Mouse (Mus musculus): Measurements from ENCODE around the gene Rbm4b. TPM values are rescaled to one million over a fixed set of nuclear protein-coding genes. Genes with fewer than 3 reads are reported as not detected.

The Rbm4b gene
- total and polyA plus RNA-seq, 3 experiments: 7.0 to 11.1 TPM; not detected in 1

DNA sequence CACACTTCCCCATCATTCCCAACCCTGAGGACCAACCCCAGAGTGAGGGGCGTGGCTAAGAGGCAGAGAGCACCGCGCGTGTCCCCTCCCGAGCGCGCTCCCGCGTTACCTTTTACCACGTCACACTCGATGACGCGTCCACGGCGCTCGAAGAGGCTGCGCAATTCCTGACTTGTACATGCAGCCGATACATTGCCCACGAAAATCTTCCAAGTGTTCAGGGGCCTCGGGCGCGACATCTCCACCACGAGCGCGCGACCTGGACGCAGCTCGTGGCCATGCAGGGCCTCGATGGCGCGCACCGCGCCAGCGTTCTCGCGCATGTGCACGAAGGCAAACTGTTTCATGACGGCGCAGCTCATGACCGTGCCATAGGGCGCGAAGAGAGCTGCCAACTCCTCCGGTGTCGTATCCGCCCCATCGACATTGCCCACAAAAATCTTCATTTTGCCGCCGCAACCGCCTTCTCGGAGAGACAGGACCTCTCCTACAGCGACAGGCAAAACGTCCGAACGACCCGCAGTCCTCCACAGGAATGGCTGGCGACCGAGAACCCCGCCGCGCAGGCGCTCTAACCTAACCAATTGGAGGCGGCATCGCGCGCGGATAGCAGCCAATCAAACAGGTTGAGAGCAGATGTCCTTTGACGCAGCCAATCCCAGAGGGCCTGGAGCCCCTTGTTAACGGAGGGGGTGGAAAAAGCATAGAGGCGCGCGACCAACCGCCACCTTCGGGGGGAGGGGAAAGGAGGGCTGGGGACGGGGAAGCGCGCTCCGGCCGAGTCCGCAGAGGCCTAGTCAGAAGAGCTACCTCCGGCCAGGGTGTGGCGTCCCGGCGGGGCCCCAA is 55.0 kb downstream of the Rbm4b start, which contains the start of the genes Gm21992 and Rbm14:
TSS of gene Gm21992 (minus strand) at position 550 of the 846 bp plus-strand sequence.
TSS of gene Rbm14 (minus strand) at position 572 of the 846 bp plus-strand sequence.
- DNase-seq (ENCODE audit: low read depth, low spot score): peak; percentile 99
- H3K27ac ChIP-seq (ENCODE audit: control insufficient read depth, low read depth, low read length): peak within 1 kb of the TSS; percentile 91
- peaks cover 54% of the 10 kb centered on the region for H3K79me2 ChIP-seq (ENCODE audit: control insufficient read depth, insufficient read depth, low read length, poor library complexity)
- H3K4me3 ChIP-seq (ENCODE audit: control insufficient read depth in 1 of 2, insufficient read depth in 1 of 2, low read depth in 2 of 2, low read length in 2 of 2): peak within 1 kb of the TSS; percentile 74 to 78
- no peaks in the 10 kb centered on the region for H3K9me3 ChIP-seq (replicated peaks; ENCODE audit: insufficient read depth, low read length)
- peaks cover 5 to 26% of the 10 kb centered on the region in 2 experiments for H3K36me3 ChIP-seq (ENCODE audit: control insufficient read depth in 1 of 2, insufficient read depth in 2 of 2, low read length in 2 of 2)
- no peaks in the 10 kb centered on the region for H3K27me3 ChIP-seq (ENCODE audit: control insufficient read depth in 1 of 2, insufficient read depth in 2 of 2, low read length in 2 of 2)
- H3K4me1 ChIP-seq (ENCODE audit: control insufficient read depth in 1 of 2, insufficient read depth in 2 of 2, low read length in 2 of 2): peaks cover 0 to 4% of the 10 kb centered on the region in 2 experiments; a peak in 2 of 4 replicates
- peak within 1 kb of the TSS; percentile 88 for H3K9ac ChIP-seq (ENCODE audit: control insufficient read depth, low read depth, low read length, poor library complexity, severe bottlenecking)
- TF ChIP-seq SIN3A (IDR thresholded peaks at IDR 0.05; ENCODE audit: low read length) (peak; percentile 75), USF2 (IDR thresholded peaks at IDR 0.05; ENCODE audit: borderline replicate concordance in 1 of 2, insufficient read depth in 1 of 2, low read depth in 1 of 2, low read length in 2 of 2) (no peak), SMC3 (IDR thresholded peaks at IDR 0.05; ENCODE audit: low read depth, low read length) (no peak), ETS1 (IDR thresholded peaks at IDR 0.05; ENCODE audit: low read depth, low read length) (peak; percentile 15; the same call in 1 of the 2 replicates), ZNF384 (IDR thresholded peaks at IDR 0.05; ENCODE audit: low read depth, low read length) (no peak), ZMIZ1 (IDR thresholded peaks at IDR 0.05; ENCODE audit: low read depth, low read length) (peak; percentile 96), MAZ (IDR thresholded peaks at IDR 0.05; ENCODE audit: low read depth, low read length) (peak; percentile 20; the same call in 1 of the 2 replicates), KAT2A (conservative IDR thresholded peaks at IDR 0.05; ENCODE audit: low read depth, low read length) (no peak; the same call in 1 of the 2 replicates), TAL1 (IDR thresholded peaks at IDR 0.05; ENCODE audit: low read length) (no peak), USF1 (IDR thresholded peaks at IDR 0.05; ENCODE audit: low read depth, low read length) (peak; percentile 35; the same call in 1 of the 2 replicates), GABPA (IDR thresholded peaks at IDR 0.05; ENCODE audit: low read depth, low read length) (no peak), TCF12 (IDR thresholded peaks at IDR 0.05; ENCODE audit: low read depth, low read length) (peak; percentile 73), BHLHE40 (IDR thresholded peaks at IDR 0.05; ENCODE audit: borderline replicate concordance, low read depth, low read length) (no peak), MAFK (IDR thresholded peaks at IDR 0.05; ENCODE audit: borderline replicate concordance, low read depth, low read length) (no peak), POLR2A (IDR thresholded peaks at IDR 0.05; ENCODE audit: control insufficient read depth in 1 of 2, insufficient read depth in 1 of 2, low read depth in 1 of 2, low read length in 2 of 2, poor library complexity in 1 of 2) (peak; percentile 96 to 100), CTCF (IDR thresholded peaks at IDR 0.05 in 2 of 3, conservative IDR thresholded peaks at IDR 0.05 in 1 of 3; ENCODE audit: control insufficient read depth in 1 of 3, insufficient read depth in 1 of 3, low read depth in 2 of 3, low read length in 3 of 3, poor library complexity in 1 of 3, severe bottlenecking in 1 of 3) (no peak), POLR2AphosphoS2 (IDR thresholded peaks at IDR 0.05; ENCODE audit: low read length) (peak; percentile 99), CHD1 (IDR thresholded peaks at IDR 0.05; ENCODE audit: low read depth, low read length) (no peak), ZKSCAN1 (IDR thresholded peaks at IDR 0.05; ENCODE audit: low read depth, low read length) (no peak), TBP (IDR thresholded peaks at IDR 0.05; ENCODE audit: low read depth, low read length) (peak; percentile 80; the same call in 1 of the 2 replicates), EP300 (IDR thresholded peaks at IDR 0.05; ENCODE audit: low read depth in 1 of 2, low read length in 2 of 2) (peak in 1 of 2 experiments; percentile 62; a peak in 2 of 4 replicates), MAX (IDR thresholded peaks at IDR 0.05; ENCODE audit: low read length) (peak; percentile 82; the same call in 1 of the 2 replicates), CHD2 (IDR thresholded peaks at IDR 0.05; ENCODE audit: low read length) (peak; percentile 54; the same call in 1 of the 2 replicates), E2F4 (IDR thresholded peaks at IDR 0.05; ENCODE audit: borderline replicate concordance, low read depth, low read length) (no peak), MXI1 (IDR thresholded peaks at IDR 0.05; ENCODE audit: low read depth, low read length) (peak; percentile 88), RAD21 (IDR thresholded peaks at IDR 0.05; ENCODE audit: low read depth, low read length) (no peak), JUND (IDR thresholded peaks at IDR 0.05; ENCODE audit: low read depth, low read length) (no peak), NELFE (IDR thresholded peaks at IDR 0.05; ENCODE audit: low read depth, low read length) (peak; percentile 100), MYB (IDR thresholded peaks at IDR 0.05; ENCODE audit: low read depth, low read length) (peak; percentile 86), GATA1 (IDR thresholded peaks at IDR 0.05; ENCODE audit: low read depth, low read length) (no peak), ZC3H11A (IDR thresholded peaks at IDR 0.05; ENCODE audit: low read depth, low read length) (no peak), RCOR1 (IDR thresholded peaks at IDR 0.05; ENCODE audit: low read depth, low read length) (0 out of 2 replicates have a peak, but pooled peaks have one; percentile 7), POLR2AphosphoS5 (IDR thresholded peaks at IDR 0.05; ENCODE audit: borderline replicate concordance, low read depth, low read length) (peak; percentile 76; the same call in 1 of the 2 replicates), MYC (IDR thresholded peaks at IDR 0.05; ENCODE audit: low read depth, low read length) (peak; percentile 67; the same call in 1 of the 2 replicates), HCFC1 (IDR thresholded peaks at IDR 0.05; ENCODE audit: low read depth, low read length) (peak; percentile 79), NRF1 (IDR thresholded peaks at IDR 0.05; ENCODE audit: insufficient read depth, low read depth, low read length, poor library complexity, severe bottlenecking) (peak; percentile 79)
